Mouse (Mus musculus): ENCODE results near the gene Palld. TPM values are rescaled to one million over a fixed set of nuclear protein-coding genes. Genes with fewer than 3 reads are reported as not detected.

Gene Palld
- polyA plus RNA-seq, 1 experiment from 2014 or later: 64.6 TPM

GRCm38 (mm10) chr8:61736117-61736516 lies 166.4 kb downstream of the Palld start:
- Histone ChIP-seq H3K9me3 (replicated peaks) (no peaks in the 10 kb centered on the region), H3K4me2 (replicated peaks) (no peak overlapping the region), H3K9ac (no peak overlapping the region), H3K4me1 (no peaks in the 10 kb centered on the region), H3K27me3 (no peaks in the 10 kb centered on the region), H3K27ac (no peak overlapping the region), H3K36me3 (0 out of 2 replicates have a peak, but pooled peaks cover 3% of the 10 kb centered on the region), H3K4me3 (no peak overlapping the region)
- 50% methylated on average over 4 of the region's 4 CpGs for WGBS
- ATAC-seq (ENCODE audit: low FRiP score): no peak

- Histone ChIP-seq H3K9ac (no peak overlapping the region), H3K9me3 (replicated peaks) (no peaks in the 10 kb centered on the region), H3K4me3 (no peak overlapping the region), H3K4me2 (replicated peaks) (no peak overlapping the region), H3K4me1 (no peaks in the 10 kb centered on the region), H3K27ac (no peak overlapping the region), H3K36me3 (0 out of 2 replicates have a peak, but pooled peaks cover 3% of the 10 kb centered on the region), H3K27me3 (no peaks in the 10 kb centered on the region)
- no peak for ATAC-seq (ENCODE audit: low FRiP score)
- WGBS: 89% methylated on average over 8 of the region's 8 CpGs
Measured at GRCm38 (mm10) chr8:61734164-61734563, 168.3 kb downstream of the Palld start.

- Histone ChIP-seq H3K27ac (no peak overlapping the region), H3K4me1 (peaks cover 2% of the 10 kb centered on the region; the same call in 1 of the 2 replicates), H3K9ac (no peak overlapping the region), H3K36me3 (0 out of 2 replicates have a peak, but pooled peaks cover 3% of the 10 kb centered on the region), H3K9me3 (replicated peaks) (no peaks in the 10 kb centered on the region), H3K4me2 (replicated peaks) (no peak overlapping the region), H3K27me3 (no peaks in the 10 kb centered on the region), H3K4me3 (no peak overlapping the region)
- no peak for ATAC-seq (ENCODE audit: low FRiP score)
- WGBS: 92% methylated on average over 6 of the region's 6 CpGs
Measured at GRCm38 (mm10) chr8:61732184-61732583, 170.3 kb downstream of the Palld start.

GRCm38 (mm10) chr8:61731306-61732088 lies 171.0 kb downstream of the Palld start:
- 73% methylated on average over 5 of the region's 5 CpGs for WGBS
- H3K4me3 ChIP-seq: no peak overlapping the region
- H3K27me3 ChIP-seq: no peaks in the 10 kb centered on the region
- no peak overlapping the region for H3K27ac ChIP-seq
- no peak for ATAC-seq (ENCODE audit: low FRiP score)
- H3K4me1 ChIP-seq: peaks cover 2% of the 10 kb centered on the region; the same call in 1 of the 2 replicates
- H3K9me3 ChIP-seq (replicated peaks): no peaks in the 10 kb centered on the region
- no peak overlapping the region for H3K4me2 ChIP-seq (replicated peaks)
- no peak overlapping the region for H3K9ac ChIP-seq
- 0 out of 2 replicates have a peak, but pooled peaks cover 3% of the 10 kb centered on the region for H3K36me3 ChIP-seq

- no peak overlapping the region for H3K9ac ChIP-seq
- no peaks in the 10 kb centered on the region for H3K9me3 ChIP-seq (replicated peaks)
- H3K4me3 ChIP-seq: no peak overlapping the region
- H3K36me3 ChIP-seq: 0 out of 2 replicates have a peak, but pooled peaks cover 3% of the 10 kb centered on the region
- H3K27ac ChIP-seq: no peak overlapping the region
- WGBS: 97% methylated on average over 6 of the region's 6 CpGs
- H3K4me2 ChIP-seq (replicated peaks): no peak overlapping the region
- H3K27me3 ChIP-seq: no peaks in the 10 kb centered on the region
- ATAC-seq (ENCODE audit: low FRiP score): no peak
- peaks cover 2% of the 10 kb centered on the region; the same call in 1 of the 2 replicates for H3K4me1 ChIP-seq
Measured at GRCm38 (mm10) chr8:61730669-61731068, 171.8 kb downstream of the Palld start.

- H3K9me3 ChIP-seq (replicated peaks): no peaks in the 10 kb centered on the region
- H3K4me2 ChIP-seq (replicated peaks): no peak overlapping the region
- no peaks in the 10 kb centered on the region for H3K36me3 ChIP-seq
- 91% methylated on average over 8 of the region's 8 CpGs for WGBS
- no peak overlapping the region for H3K27ac ChIP-seq
- H3K4me1 ChIP-seq: peaks cover 2% of the 10 kb centered on the region; the same call in 1 of the 2 replicates
- no peaks in the 10 kb centered on the region for H3K27me3 ChIP-seq
- no peak overlapping the region for H3K9ac ChIP-seq
- no peak for ATAC-seq (ENCODE audit: low FRiP score)
- no peak overlapping the region for H3K4me3 ChIP-seq
Measured at GRCm38 (mm10) chr8:61725306-61726017, 177.0 kb downstream of the Palld start.

- H3K4me3 ChIP-seq: no peak overlapping the region
- H3K4me1 ChIP-seq: no peaks in the 10 kb centered on the region
- no peak for ATAC-seq (ENCODE audit: low FRiP score)
- 89% methylated on average over 9 of the region's 9 CpGs for WGBS
- no peaks in the 10 kb centered on the region for H3K27me3 ChIP-seq
- no peak overlapping the region for H3K27ac ChIP-seq
- no peak overlapping the region for H3K4me2 ChIP-seq (replicated peaks)
- no peaks in the 10 kb centered on the region for H3K9me3 ChIP-seq (replicated peaks)
- H3K9ac ChIP-seq: no peak overlapping the region
- peaks cover 10% of the 10 kb centered on the region for H3K36me3 ChIP-seq
Measured at GRCm38 (mm10) chr8:61722226-61722625, 180.3 kb downstream of the Palld start.

GRCm38 (mm10) chr8:61715351-61716125 lies 187.0 kb downstream of the Palld start:
- no peak overlapping the region for H3K4me3 ChIP-seq
- no peaks in the 10 kb centered on the region for H3K9me3 ChIP-seq (replicated peaks)
- no peak for ATAC-seq (ENCODE audit: low FRiP score)
- no peak overlapping the region for H3K9ac ChIP-seq
- 62% methylated on average over 14 of the region's 14 CpGs for WGBS
- H3K27ac ChIP-seq: no peak overlapping the region
- H3K4me1 ChIP-seq: peaks cover 6% of the 10 kb centered on the region
- no peaks in the 10 kb centered on the region for H3K27me3 ChIP-seq
- H3K4me2 ChIP-seq (replicated peaks): no peak overlapping the region
- H3K36me3 ChIP-seq: peaks cover 10% of the 10 kb centered on the region

GRCm38 (mm10) chr8:61714293-61714831 lies 188.1 kb downstream of the Palld start:
- H3K4me2 ChIP-seq (replicated peaks): no peak overlapping the region
- peaks cover 8% of the 10 kb centered on the region for H3K4me1 ChIP-seq
- no peaks in the 10 kb centered on the region for H3K9me3 ChIP-seq (replicated peaks)
- peaks cover 10% of the 10 kb centered on the region for H3K36me3 ChIP-seq
- H3K27me3 ChIP-seq: no peaks in the 10 kb centered on the region
- H3K4me3 ChIP-seq: no peak overlapping the region
- no peak overlapping the region for H3K9ac ChIP-seq
- H3K27ac ChIP-seq: no peak overlapping the region
- no peak for ATAC-seq (ENCODE audit: low FRiP score)
- 48% methylated on average over 6 of the region's 6 CpGs for WGBS

- H3K9me3 ChIP-seq (replicated peaks): no peaks in the 10 kb centered on the region
- no peak overlapping the region for H3K9ac ChIP-seq
- peaks cover 12% of the 10 kb centered on the region for H3K4me1 ChIP-seq
- H3K4me3 ChIP-seq: no peak overlapping the region
- no peak overlapping the region for H3K27ac ChIP-seq
- 85% methylated on average over 16 of the region's 16 CpGs for WGBS
- no peak overlapping the region for H3K4me2 ChIP-seq (replicated peaks)
- ATAC-seq (ENCODE audit: low FRiP score): no peak
- H3K27me3 ChIP-seq: no peaks in the 10 kb centered on the region
- H3K36me3 ChIP-seq: peaks cover 6% of the 10 kb centered on the region
Measured at GRCm38 (mm10) chr8:61713195-61713990, 189.1 kb downstream of the Palld start.

GRCm38 (mm10) chr8:61712426-61712825 lies 190.1 kb downstream of the Palld start:
- Histone ChIP-seq H3K9ac (no peak overlapping the region), H3K4me3 (no peak overlapping the region), H3K4me2 (replicated peaks) (no peak overlapping the region), H3K36me3 (no peaks in the 10 kb centered on the region), H3K4me1 (peaks cover 12% of the 10 kb centered on the region), H3K27ac (no peak overlapping the region), H3K27me3 (no peaks in the 10 kb centered on the region), H3K9me3 (replicated peaks) (no peaks in the 10 kb centered on the region)
- ATAC-seq (ENCODE audit: low FRiP score): no peak
- 91% methylated on average over 2 of the region's 2 CpGs for WGBS
